Mouse (Mus musculus): Measurements from ENCODE around the gene Ddx25.

The Ddx25 gene

DNA sequence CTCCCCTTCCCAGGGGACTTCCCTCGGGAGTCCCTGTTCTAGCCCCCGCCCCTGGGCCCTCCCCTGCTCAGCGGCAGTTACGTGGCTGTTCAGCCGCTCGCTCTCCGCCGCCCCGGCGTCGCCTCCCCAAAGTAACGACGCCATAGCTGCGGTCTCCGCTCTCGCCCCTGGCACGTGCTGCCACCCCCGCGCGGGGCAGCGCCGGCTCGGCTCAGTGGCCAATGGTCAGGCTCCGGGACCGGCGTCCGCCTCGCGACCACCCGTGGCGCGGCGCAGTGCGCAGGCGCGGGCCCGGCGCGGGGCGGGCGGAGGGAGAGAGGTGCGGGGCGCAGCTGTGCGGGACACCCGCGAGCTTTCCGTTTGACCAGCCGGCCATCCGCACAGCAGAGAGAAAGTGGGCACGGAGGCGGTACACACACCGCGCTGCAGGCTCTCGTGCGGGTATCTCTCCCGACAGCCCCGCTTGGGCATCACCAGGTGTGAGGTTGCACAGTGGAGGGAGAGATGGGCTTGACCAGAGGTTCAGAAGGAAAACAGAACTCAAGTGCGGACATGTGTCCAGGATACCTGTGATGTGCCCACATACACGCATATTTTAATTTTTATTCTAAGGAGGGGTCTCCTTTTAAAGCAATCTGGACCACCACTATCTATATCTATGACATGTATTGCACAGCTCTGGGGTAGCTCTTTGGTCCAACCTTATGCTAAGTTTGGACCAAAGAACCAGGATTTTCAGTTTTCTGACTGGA, at the start of gene Ddx25, which contains the start of gene Pus3:
TSS of gene Ddx25 (minus strand) at position 272 of the 752 bp plus-strand sequence.
TSS of gene Pus3 (plus strand) at position 339 of the 752 bp plus-strand sequence.
- DNase-seq (ENCODE audit: low spot score in 2 of 2), result no peak

DNA sequence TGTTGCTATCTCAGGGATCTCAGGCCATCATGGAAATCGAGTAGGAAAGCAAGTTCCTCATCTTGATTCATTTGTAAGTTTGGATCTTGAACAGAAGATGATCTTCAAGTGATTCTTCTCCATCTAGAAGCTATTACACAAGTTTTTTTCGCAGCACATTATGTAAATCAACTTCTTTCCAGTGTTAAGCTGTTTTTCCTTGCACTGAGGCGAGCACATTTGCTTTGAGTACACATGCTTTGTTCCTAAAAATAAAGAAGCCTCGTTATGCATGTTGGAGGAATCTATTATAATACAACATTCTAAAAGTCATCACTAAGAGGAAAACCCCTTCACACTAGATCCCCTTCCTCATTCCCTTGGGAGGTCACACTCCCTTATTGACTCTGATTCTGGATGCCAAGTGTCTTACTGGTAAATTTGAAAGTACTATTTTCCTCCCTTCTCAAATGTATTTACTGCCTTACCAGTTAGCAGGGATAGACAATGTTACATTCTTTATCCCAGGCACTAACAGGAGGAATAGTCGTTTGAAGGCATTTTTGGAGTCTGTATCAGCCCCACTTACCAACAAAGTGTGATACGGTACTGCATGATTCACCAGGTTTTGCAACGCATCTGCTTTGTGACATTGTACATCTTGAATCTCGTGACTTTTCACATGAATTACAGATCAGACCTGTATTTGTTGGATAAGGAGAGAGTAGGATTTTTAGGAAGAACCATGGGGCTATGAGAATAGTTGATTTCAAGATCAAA, 49.5 kb upstream of the Ddx25 start:
- no peak for DNase-seq (ENCODE audit: low spot score in 2 of 2)

DNA sequence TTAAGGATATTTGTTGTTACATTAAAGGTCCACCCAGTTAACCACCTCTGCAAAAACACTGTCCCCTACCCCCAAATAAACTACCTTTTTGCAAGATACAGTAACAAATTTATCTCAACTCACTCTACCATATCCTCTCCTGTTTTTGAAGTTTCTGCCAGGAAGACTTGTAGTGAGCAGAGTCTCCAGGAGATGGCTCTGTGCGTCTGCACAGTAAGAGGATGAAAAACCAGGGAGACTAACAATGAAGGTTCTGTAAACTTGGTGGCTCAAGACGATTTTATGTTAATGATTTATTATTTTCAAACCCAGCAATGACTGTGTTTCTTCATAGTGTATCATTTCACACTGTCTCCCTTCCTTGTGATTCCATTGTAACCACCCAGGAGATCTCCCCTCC, 34.6 kb upstream of the Ddx25 start:
- no peak for DNase-seq (ENCODE audit: low spot score in 2 of 2)

- DNase-seq (ENCODE audit: low spot score in 2 of 2), result no peak
Observed at GRCm38 (mm10) chr9:35587674-35588073, 29.3 kb upstream of the Ddx25 start.

DNA sequence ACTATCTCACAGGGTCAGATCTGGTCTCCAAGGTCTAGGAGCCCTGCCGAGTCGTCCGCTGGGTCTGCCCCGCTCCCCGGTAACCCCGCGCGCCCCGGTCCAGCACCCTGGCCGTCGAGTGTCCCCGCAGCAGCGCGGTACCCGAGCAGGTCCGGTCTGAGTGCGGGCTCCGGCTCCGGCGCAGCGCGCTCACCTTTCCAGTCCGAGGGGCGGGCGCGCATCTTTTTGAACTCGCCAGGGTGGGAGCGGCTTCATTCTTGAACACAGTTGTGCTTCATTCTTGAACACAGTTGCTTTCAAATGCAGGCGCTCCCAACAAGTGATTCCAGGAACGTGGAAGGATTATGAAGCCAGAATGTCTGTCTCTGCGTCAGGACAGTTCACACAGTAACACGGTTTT, 16.1 kb upstream of the Ddx25 start:
- DNase-seq (ENCODE audit: low spot score in 2 of 2), result no peak

DNA sequence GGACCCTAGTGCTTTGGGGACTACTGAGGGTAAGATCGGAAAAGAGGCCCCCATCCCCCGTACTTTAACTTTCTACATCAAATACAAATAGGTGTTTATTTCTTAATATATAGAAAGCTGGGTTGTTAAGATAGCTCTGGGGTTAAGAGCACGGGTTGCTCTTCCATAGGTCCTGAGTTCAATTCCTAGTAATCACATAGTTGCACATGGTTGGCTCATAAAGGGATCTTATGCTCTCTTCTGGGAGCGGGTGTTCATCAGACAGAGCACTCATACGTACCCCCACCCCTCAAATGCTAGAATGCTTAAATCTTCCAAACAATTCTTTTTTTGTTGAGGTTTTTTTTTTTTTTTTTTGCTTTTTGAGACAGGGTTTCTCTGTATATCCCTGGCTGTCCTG, 12.3 kb upstream of the Ddx25 start:
- no peak for DNase-seq (ENCODE audit: low spot score in 2 of 2)

DNA sequence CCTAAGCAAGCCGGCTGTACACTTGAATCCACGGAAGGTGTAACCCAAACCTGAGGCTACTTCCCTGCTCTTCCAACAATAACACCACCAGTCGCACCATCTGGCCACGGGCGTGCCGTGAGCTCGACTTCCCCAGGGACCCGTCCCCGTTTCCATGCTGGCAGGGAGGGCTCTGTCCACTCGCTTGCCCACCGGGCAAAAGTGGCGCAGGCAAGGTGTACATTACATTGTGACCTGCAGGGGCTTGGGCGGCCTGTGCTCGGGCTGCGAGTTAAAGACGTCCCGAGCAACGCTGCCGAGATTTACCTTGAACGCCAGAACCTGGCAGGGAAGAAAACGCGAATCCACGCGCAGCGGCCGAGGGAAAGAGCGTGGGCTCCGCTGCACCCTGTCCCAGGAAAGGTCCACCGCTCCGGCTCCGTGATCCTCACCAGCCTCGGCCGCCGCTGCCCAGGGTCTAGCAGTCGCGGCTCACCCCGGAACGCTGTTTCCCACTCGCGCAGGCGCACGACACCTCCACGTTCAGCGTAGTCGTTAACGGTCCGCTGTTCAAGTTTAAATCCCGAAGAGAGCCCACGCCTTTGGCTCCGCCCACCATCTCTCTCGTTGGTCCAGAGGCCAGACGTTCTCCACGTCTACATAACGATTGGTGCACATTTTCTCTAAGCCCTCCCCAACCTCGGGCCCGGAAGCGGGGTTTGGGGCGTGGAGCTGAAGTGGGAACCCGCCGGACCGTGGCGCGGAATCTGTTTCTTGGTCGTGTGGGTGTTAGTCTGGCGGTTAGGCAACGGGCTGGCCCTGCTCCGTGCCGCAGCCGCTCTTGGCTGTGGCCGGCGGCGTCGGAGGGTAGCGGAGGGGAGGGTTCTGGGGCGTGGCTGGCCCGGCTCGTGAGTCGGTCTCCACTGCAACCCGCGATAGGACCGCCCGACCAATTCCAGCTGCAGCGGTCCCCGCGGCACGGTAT, 11.5 kb upstream of the Ddx25 start, which contains the start of the genes Pate2 and Hyls1:
TSS of gene Pate2 (plus strand) at position 714 of the 964 bp plus-strand sequence.
TSS of gene Hyls1 (minus strand) at position 828 of the 964 bp plus-strand sequence.
- peak; percentile 87 to 92 for DNase-seq (ENCODE audit: low spot score in 2 of 2)

DNA sequence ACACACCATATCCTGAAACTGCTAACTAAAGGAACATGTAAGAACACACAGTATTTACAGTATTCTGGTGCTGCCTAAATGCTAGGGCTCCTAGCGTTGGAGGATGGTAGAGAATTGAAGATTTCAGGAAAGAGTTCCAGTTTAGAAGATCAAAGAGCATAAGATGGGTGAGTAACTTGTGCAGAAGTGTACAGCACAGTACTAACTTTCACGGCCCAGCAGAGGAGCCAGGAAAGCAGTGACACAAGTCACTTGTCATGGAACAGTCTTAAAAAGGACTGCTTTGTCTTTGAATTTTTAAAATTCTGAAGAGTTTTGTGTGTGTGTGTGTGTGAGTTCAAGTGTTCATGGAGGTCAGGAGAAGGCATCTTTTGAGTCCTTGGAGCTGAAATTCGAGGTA, 9.7 kb upstream of the Ddx25 start:
- no peak for DNase-seq (ENCODE audit: low spot score in 2 of 2)

GRCm38 (mm10) chr9:35564536-35565240, 6.4 kb upstream of the Ddx25 start:
- DNase-seq (ENCODE audit: low spot score in 2 of 2), result no peak

DNA sequence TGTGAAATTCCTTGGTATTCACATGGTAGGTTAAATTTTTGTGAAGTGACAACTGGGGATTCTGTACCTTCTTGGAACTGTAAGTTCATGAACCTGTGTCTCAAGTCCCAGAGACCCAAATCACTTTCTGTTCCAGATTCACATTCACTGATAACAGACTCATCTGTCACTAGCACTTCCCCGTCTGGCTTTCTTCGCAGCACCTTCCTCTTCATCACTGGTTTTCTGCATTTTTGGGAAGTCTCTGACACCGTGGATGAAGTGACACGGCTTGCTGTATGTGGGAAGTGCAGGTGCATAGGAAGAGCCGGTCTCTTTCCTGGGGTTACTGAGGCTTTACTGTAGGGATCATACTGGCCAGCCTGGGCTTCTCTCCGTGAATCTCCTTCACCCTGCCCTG, 3.3 kb upstream of the Ddx25 start:
- no peak for DNase-seq (ENCODE audit: low spot score in 2 of 2)

DNA sequence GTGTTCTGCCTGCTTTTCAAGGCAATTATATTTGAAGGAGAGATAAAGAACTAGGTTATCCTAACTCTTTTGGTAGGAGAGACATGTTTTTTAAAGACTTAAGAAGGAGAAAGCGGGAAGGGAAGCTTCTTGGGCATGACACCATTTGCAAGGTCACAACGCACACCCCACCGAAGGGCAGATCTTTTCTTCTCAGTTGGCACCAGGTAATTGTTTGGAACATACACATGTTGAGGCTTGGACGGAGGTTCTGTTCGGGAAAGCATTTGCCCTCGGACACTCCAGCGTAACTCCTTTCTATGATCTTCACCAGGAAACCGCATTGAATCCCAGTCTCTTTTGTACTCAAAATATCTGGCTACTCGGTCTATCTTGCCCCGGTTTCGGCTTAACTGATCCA, 2.7 kb upstream of the Ddx25 start:
- DNase-seq (ENCODE audit: low spot score in 2 of 2), result no peak

DNA sequence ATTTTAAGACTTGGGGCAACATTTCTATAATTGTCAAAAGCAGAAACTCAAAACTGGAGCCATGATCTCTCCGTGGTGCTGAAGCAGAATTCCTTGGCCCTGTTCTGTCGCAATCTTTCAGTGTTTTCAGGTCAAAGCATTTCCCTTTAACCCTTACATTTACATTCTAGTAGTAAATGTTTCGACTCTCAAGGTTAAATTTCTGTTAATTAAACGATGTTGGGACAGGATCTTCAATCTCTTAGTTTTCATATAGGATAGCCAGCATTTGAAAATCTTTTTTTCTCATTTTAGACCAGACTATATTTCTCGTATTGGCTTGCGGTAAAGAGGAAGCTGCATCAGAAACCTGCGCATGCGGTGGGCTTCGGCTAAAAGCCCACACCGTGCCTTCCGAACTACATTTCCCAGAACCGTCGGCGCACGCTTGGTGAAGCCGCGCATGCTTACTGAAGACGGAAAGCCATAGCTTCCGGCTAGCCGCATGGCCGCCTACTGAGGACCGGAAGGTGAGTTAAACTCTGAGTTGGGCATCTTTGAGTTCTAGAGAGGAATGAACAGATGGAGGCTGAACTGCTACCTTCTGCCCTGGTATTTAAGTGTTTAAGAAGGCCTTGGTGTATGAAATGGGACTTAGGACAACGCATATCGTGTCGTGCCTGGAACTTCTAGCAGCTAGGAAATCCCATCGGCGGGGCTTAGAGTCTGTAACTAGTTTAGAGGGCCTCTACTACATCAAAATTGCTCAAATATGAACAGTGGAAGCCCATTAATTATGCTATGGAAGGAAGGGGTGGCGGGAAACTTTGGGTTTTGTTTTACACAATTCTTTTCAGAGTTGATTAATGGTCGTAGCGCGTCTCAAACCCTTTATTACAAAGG, 922 bp upstream of the Ddx25 start:
- peak; percentile 60 to 77 for DNase-seq (ENCODE audit: low spot score in 2 of 2)

- no peak for DNase-seq (ENCODE audit: low spot score in 2 of 2)
Observed at GRCm38 (mm10) chr9:35556494-35557102, 1.7 kb downstream of the Ddx25 start.

DNA sequence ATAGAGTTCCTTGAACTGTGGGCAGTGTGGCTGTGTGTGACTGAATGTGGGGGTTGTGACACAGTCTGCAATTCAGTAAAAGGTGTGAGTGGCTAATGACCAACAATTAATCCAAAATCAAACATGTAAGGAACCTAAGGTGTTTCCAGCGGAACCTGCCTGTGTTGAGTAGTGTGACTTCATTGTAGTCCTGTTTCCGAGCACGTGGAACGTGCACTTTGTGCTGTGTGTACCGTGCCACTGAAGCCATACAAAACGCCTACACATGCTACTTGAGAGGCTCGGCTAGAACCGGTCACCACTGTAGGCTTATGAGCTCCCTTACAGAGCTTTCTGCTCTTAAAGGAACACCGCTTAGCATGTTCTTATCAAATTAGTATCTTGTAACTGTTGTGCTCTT, 9.9 kb downstream of the Ddx25 start:
- no peak for DNase-seq (ENCODE audit: low spot score in 2 of 2)

DNA sequence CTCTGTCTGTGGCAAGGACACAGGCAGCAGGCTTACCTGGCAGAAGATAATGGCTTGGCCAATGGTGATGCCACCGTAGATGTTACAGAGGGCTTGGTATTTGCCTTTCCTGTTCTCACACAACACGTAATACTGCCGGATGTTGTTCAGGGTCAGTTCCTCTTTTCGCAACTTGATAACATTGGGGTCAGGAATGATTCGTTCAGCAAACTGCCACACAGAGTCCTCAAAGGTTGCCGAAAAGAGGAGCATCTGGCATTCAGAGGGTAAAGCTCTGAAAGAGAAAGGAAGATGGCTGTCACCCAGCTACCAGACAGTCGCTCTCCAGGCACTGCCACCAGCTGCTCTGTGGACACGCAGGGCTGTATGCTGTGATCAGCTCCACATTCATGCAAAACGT, 11.6 kb downstream of the Ddx25 start:
- DNase-seq (ENCODE audit: low spot score in 2 of 2), result no peak

- no peak for DNase-seq (ENCODE audit: low spot score in 2 of 2)
Observed at GRCm38 (mm10) chr9:35545704-35546103, 12.6 kb downstream of the Ddx25 start.

DNA sequence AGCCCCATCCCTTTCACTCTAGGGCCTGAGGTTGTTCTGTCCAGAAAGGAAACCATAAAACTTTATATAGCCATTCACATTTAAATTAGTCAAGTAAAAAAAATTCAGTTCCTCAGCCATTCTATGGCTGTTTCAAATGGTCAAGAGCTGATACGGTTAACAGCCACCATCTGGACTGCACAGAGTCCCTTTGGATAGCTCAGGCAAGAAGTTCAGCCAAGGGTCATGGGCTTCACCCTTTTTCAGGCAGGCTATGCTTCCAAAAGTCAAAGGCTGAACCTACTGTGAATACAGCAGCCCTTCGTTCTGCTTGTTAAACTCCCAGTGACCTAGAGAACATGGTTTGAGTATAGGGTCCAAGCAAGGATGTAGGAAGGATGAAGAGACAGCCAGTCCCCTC, 13.7 kb downstream of the Ddx25 start:
- no peak for DNase-seq (ENCODE audit: low spot score in 2 of 2)

DNA sequence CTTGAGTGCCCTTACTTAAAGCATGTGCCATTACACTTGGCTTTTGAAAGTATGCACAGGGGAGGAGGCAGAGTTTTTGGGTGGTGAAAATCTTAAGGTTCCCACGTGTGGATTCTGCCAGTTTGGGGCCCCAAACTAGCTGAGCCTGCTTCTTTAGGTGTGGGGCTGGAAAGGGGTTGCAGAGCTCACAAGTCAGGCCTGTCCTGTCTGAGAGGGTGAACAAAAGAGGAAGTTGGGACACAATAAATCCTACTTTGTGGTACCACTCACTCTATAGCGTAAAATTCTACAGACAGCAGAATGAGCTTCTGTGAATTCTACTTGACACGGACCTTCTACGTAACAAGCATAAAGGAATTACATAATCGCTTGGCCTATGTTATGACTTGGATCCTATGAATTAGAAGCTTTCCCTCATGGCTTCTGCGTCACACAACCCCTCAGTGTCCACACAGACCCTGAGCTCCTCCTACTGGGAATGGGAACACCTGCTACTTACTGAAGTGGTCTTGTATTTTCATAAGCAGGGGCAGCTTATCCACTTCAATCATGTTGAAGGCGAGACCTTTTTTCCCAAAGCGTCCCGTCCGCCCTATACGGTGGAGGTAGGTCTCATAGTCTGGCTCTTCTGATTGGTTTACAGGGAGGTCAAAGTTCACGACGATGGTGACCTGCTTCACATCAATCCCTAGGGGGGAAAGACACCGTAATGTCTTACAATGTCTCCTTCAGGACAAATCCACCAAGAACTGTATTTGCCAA, 15.0 kb downstream of the Ddx25 start:
- no peak for DNase-seq (ENCODE audit: low spot score in 2 of 2)

GRCm38 (mm10) chr9:35541941-35542340, 16.4 kb downstream of the Ddx25 start:
- no peak for DNase-seq (ENCODE audit: low spot score in 2 of 2)
